Mouse (Mus musculus): ENCODE data around the gene Erc2. TPM values are rescaled to one million over a fixed set of nuclear protein-coding genes. Genes with fewer than 3 reads are reported as not detected.

Erc2 gene
- polyA plus RNA-seq, 1 experiment from 2014 or later, result 83.8 TPM

- ATAC-seq (ENCODE audit: low FRiP score) (no peak), DNase-seq (ENCODE audit: low spot score) (no peak)
- H3K4me3 ChIP-seq (replicated peaks; ENCODE audit: low read length), result no peak overlapping the region
- H3K9ac ChIP-seq, result no peak overlapping the region
- no peaks in the 10 kb centered on the region for H3K27me3 ChIP-seq (ENCODE audit: control insufficient read depth, insufficient read depth, low read length)
- H3K9me3 ChIP-seq (ENCODE audit: control insufficient read depth, low read length), result no peaks in the 10 kb centered on the region
- peak overlapping the region; percentile 38; the same call in 1 of the 2 replicates for H3K27ac ChIP-seq
- WGBS, result 68% methylated on average over 5 of the region's 5 CpGs
- H3K36me3 ChIP-seq (replicated peaks; ENCODE audit: control insufficient read depth, insufficient read depth), result no peaks in the 10 kb centered on the region
- no peak overlapping the region for H3K4me2 ChIP-seq (replicated peaks)
- H3K4me1 ChIP-seq (replicated peaks; ENCODE audit: control insufficient read depth, insufficient read depth, low read length), result peaks cover 12% of the 10 kb centered on the region
Observed at GRCm38 (mm10) chr14:28165621-28166211, 543.5 kb downstream of the Erc2 start.

- Histone ChIP-seq H3K9ac (no peak overlapping the region), H3K4me3 (replicated peaks; ENCODE audit: low read length) (no peak overlapping the region), H3K4me2 (replicated peaks) (no peak overlapping the region), H3K9me3 (ENCODE audit: control insufficient read depth, low read length) (no peaks in the 10 kb centered on the region), H3K27ac (no peak overlapping the region), H3K27me3 (ENCODE audit: control insufficient read depth, insufficient read depth, low read length) (no peaks in the 10 kb centered on the region), H3K4me1 (replicated peaks; ENCODE audit: control insufficient read depth, insufficient read depth, low read length) (peaks cover 3% of the 10 kb centered on the region), H3K36me3 (replicated peaks; ENCODE audit: control insufficient read depth, insufficient read depth) (no peaks in the 10 kb centered on the region)
- WGBS, result 73% methylated on average over 4 of the region's 4 CpGs
- ATAC-seq (ENCODE audit: low FRiP score) (no peak), DNase-seq (ENCODE audit: low spot score) (no peak)
Observed at GRCm38 (mm10) chr14:28170711-28171110, 548.5 kb downstream of the Erc2 start.

GRCm38 (mm10) chr14:28171364-28171763 is 549.1 kb downstream of the Erc2 start:
- WGBS, result 77% methylated on average over 2 of the region's 2 CpGs
- no peak overlapping the region for H3K9ac ChIP-seq
- H3K27ac ChIP-seq, result no peak overlapping the region
- H3K4me2 ChIP-seq (replicated peaks), result no peak overlapping the region
- H3K9me3 ChIP-seq (ENCODE audit: control insufficient read depth, low read length), result no peaks in the 10 kb centered on the region
- no peaks in the 10 kb centered on the region for H3K36me3 ChIP-seq (replicated peaks; ENCODE audit: control insufficient read depth, insufficient read depth)
- no peak overlapping the region for H3K4me3 ChIP-seq (replicated peaks; ENCODE audit: low read length)
- H3K4me1 ChIP-seq (replicated peaks; ENCODE audit: control insufficient read depth, insufficient read depth, low read length), result no peaks in the 10 kb centered on the region
- DNase-seq (ENCODE audit: low spot score), result no peak
- no peaks in the 10 kb centered on the region for H3K27me3 ChIP-seq (ENCODE audit: control insufficient read depth, insufficient read depth, low read length)
- no peak for ATAC-seq (ENCODE audit: low FRiP score)

- no peak overlapping the region for H3K4me2 ChIP-seq (replicated peaks)
- H3K27me3 ChIP-seq (ENCODE audit: control insufficient read depth, insufficient read depth, low read length), result no peaks in the 10 kb centered on the region
- H3K27ac ChIP-seq, result no peak overlapping the region
- no peak overlapping the region for H3K9ac ChIP-seq
- H3K36me3 ChIP-seq (replicated peaks; ENCODE audit: control insufficient read depth, insufficient read depth), result no peaks in the 10 kb centered on the region
- no peak overlapping the region for H3K4me3 ChIP-seq (replicated peaks; ENCODE audit: low read length)
- no peaks in the 10 kb centered on the region for H3K9me3 ChIP-seq (ENCODE audit: control insufficient read depth, low read length)
- no peak for DNase-seq (ENCODE audit: low spot score)
- H3K4me1 ChIP-seq (replicated peaks; ENCODE audit: control insufficient read depth, insufficient read depth, low read length), result no peaks in the 10 kb centered on the region
- 94% methylated on average over 4 of the region's 4 CpGs for WGBS
- ATAC-seq (ENCODE audit: low FRiP score), result no peak
Observed at GRCm38 (mm10) chr14:28173736-28174135, 551.5 kb downstream of the Erc2 start.

GRCm38 (mm10) chr14:28181070-28181825 is 559.0 kb downstream of the Erc2 start:
- no peak overlapping the region for H3K9ac ChIP-seq
- no peaks in the 10 kb centered on the region for H3K9me3 ChIP-seq (ENCODE audit: control insufficient read depth, low read length)
- DNase-seq (ENCODE audit: low spot score), result no peak
- no peak overlapping the region for H3K4me3 ChIP-seq (replicated peaks; ENCODE audit: low read length)
- H3K36me3 ChIP-seq (replicated peaks; ENCODE audit: control insufficient read depth, insufficient read depth), result no peaks in the 10 kb centered on the region
- ATAC-seq (ENCODE audit: low FRiP score), result no peak
- H3K27me3 ChIP-seq (ENCODE audit: control insufficient read depth, insufficient read depth, low read length), result no peaks in the 10 kb centered on the region
- H3K4me1 ChIP-seq (replicated peaks; ENCODE audit: control insufficient read depth, insufficient read depth, low read length), result no peaks in the 10 kb centered on the region
- no peak overlapping the region for H3K27ac ChIP-seq
- no peak overlapping the region for H3K4me2 ChIP-seq (replicated peaks)
- 20% methylated on average over 4 of the region's 4 CpGs for WGBS

GRCm38 (mm10) chr14:28192711-28193364 is 570.6 kb downstream of the Erc2 start:
- no peak overlapping the region for H3K9ac ChIP-seq
- no peaks in the 10 kb centered on the region for H3K27me3 ChIP-seq (ENCODE audit: control insufficient read depth, insufficient read depth, low read length)
- H3K4me2 ChIP-seq (replicated peaks), result no peak overlapping the region
- ATAC-seq (ENCODE audit: low FRiP score) (no peak), DNase-seq (ENCODE audit: low spot score) (no peak)
- H3K4me1 ChIP-seq (replicated peaks; ENCODE audit: control insufficient read depth, insufficient read depth, low read length), result no peaks in the 10 kb centered on the region
- H3K4me3 ChIP-seq (replicated peaks; ENCODE audit: low read length), result no peak overlapping the region
- H3K27ac ChIP-seq, result no peak overlapping the region
- WGBS, result 83% methylated on average over 8 of the region's 8 CpGs
- no peaks in the 10 kb centered on the region for H3K9me3 ChIP-seq (ENCODE audit: control insufficient read depth, low read length)
- no peaks in the 10 kb centered on the region for H3K36me3 ChIP-seq (replicated peaks; ENCODE audit: control insufficient read depth, insufficient read depth)

GRCm38 (mm10) chr14:28203874-28204273 is 581.6 kb downstream of the Erc2 start:
- H3K4me3 ChIP-seq (replicated peaks; ENCODE audit: low read length), result no peak overlapping the region
- no peaks in the 10 kb centered on the region for H3K9me3 ChIP-seq (ENCODE audit: control insufficient read depth, low read length)
- H3K36me3 ChIP-seq (replicated peaks; ENCODE audit: control insufficient read depth, insufficient read depth), result no peaks in the 10 kb centered on the region
- WGBS, result 75% methylated on average over 4 of the region's 4 CpGs
- DNase-seq (ENCODE audit: low spot score) (no peak), ATAC-seq (ENCODE audit: low FRiP score) (no peak)
- no peaks in the 10 kb centered on the region for H3K4me1 ChIP-seq (replicated peaks; ENCODE audit: control insufficient read depth, insufficient read depth, low read length)
- H3K4me2 ChIP-seq (replicated peaks), result no peak overlapping the region
- H3K9ac ChIP-seq, result no peak overlapping the region
- H3K27me3 ChIP-seq (ENCODE audit: control insufficient read depth, insufficient read depth, low read length), result no peaks in the 10 kb centered on the region
- no peak overlapping the region for H3K27ac ChIP-seq

- H3K9me3 ChIP-seq (ENCODE audit: control insufficient read depth, low read length), result no peaks in the 10 kb centered on the region
- H3K4me3 ChIP-seq (replicated peaks; ENCODE audit: low read length), result no peak overlapping the region
- 93% methylated on average over 2 of the region's 2 CpGs for WGBS
- no peak overlapping the region for H3K4me2 ChIP-seq (replicated peaks)
- no peaks in the 10 kb centered on the region for H3K27me3 ChIP-seq (ENCODE audit: control insufficient read depth, insufficient read depth, low read length)
- H3K27ac ChIP-seq, result no peak overlapping the region
- no peaks in the 10 kb centered on the region for H3K4me1 ChIP-seq (replicated peaks; ENCODE audit: control insufficient read depth, insufficient read depth, low read length)
- H3K36me3 ChIP-seq (replicated peaks; ENCODE audit: control insufficient read depth, insufficient read depth), result no peaks in the 10 kb centered on the region
- DNase-seq (ENCODE audit: low spot score) (no peak), ATAC-seq (ENCODE audit: low FRiP score) (no peak)
- no peak overlapping the region for H3K9ac ChIP-seq
Observed at GRCm38 (mm10) chr14:28206303-28206702, 584.1 kb downstream of the Erc2 start.

GRCm38 (mm10) chr14:28225550-28225949 is 603.3 kb downstream of the Erc2 start:
- Histone ChIP-seq H3K9me3 (ENCODE audit: control insufficient read depth, low read length) (no peaks in the 10 kb centered on the region), H3K27ac (no peak overlapping the region), H3K4me1 (replicated peaks; ENCODE audit: control insufficient read depth, insufficient read depth, low read length) (no peaks in the 10 kb centered on the region), H3K27me3 (ENCODE audit: control insufficient read depth, insufficient read depth, low read length) (no peaks in the 10 kb centered on the region), H3K36me3 (replicated peaks; ENCODE audit: control insufficient read depth, insufficient read depth) (no peaks in the 10 kb centered on the region), H3K9ac (no peak overlapping the region), H3K4me2 (replicated peaks) (no peak overlapping the region), H3K4me3 (replicated peaks; ENCODE audit: low read length) (no peak overlapping the region)
- WGBS, result 89% methylated on average over 6 of the region's 6 CpGs
- ATAC-seq (ENCODE audit: low FRiP score) (no peak), DNase-seq (ENCODE audit: low spot score) (no peak)
